In the genomic region with DNA sequence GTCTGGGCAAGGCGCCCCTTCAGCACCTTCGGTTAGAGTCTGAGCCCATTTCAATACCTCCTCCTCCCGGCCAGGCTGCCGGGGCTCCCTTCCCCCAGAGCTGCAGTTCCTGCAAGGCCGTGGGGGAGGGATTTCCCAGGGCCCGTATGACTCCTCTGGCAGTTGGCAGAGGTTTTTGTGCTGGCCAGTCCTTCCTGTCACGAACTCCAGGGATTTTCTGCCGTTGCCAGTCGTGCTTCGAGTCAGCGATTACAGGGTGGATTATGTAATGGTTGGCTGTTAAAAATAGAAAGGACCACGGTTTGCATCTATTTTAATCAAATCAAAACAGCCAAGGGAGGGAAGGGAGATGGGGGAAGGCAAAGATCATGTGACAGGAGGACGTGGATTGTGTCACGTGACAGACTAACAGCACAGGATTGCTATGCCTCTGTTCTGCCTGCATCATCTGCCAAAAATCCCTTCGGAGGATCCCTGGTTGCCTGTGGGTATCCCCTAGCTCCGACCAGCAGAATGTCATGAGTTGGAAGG, we compare ENCODE assay signal across 8 mouse cellular contexts. TPM values are rescaled to one million over a fixed set of nuclear protein-coding genes. Genes with fewer than 3 reads are reported as not detected.
DNase-seq lines count a peak whose midpoint lies in the region; ATAC-seq and TF ChIP-seq lines count a peak whose summit lies in the region.

No protein-coding gene starts in this region.

- WGBS in neural tube, embryonic 13.5 days = 11% methylated on average over 16 of the region's 16 CpGs

- no peaks in the 10 kb centered on the region for H3K9me3 ChIP-seq in MEL (replicated peaks; ENCODE audit: insufficient read depth, low read length)
- H3K9me3 ChIP-seq in neural tube, embryonic 13.5 days = no peaks in the 10 kb centered on the region

- no peaks in the 10 kb centered on the region for H3K79me2 ChIP-seq in MEL (ENCODE audit: control insufficient read depth, insufficient read depth, low read length, poor library complexity)

- peak; percentile 62 for DNase-seq in MEL (ENCODE audit: low read depth, low spot score)
- DNase-seq in cerebellum, adult 9-10 months = peak; percentile 96
- DNase-seq in forelimb bud, embryonic 11.5 days (ENCODE audit: low read depth, low spot score) = peak; percentile 53
- peak; percentile 90 for DNase-seq in heart, postnatal 4 days
- DNase-seq in layer of hippocampus, adult 2 months (ENCODE audit: low spot score in 2 of 2) = peak; percentile 81 to 92
- peak; percentile 85 to 90 for DNase-seq in lung, adult 18-20 months
- peak; percentile 83 for DNase-seq in testis, postnatal 14 days (ENCODE audit: low spot score)

- TF ChIP-seq CTCF in MEL (IDR thresholded peaks at IDR 0.05 in 2 of 3, conservative IDR thresholded peaks at IDR 0.05 in 1 of 3; ENCODE audit: control insufficient read depth in 1 of 3, insufficient read depth in 1 of 3, low read depth in 2 of 3, low read length in 3 of 3, poor library complexity in 1 of 3, severe bottlenecking in 1 of 3) = no peak
- peak; percentile 36; the same call in 1 of the 2 replicates for TF ChIP-seq CTCF in layer of hippocampus, adult 2 months (conservative IDR thresholded peaks at IDR 0.05)

- peaks cover 4 to 15% of the 10 kb centered on the region in 2 experiments; a peak in 3 of 4 replicates for H3K4me1 ChIP-seq in MEL (ENCODE audit: control insufficient read depth in 1 of 2, insufficient read depth in 2 of 2, low read length in 2 of 2)
- H3K4me1 ChIP-seq in neural tube, embryonic 13.5 days (replicated peaks) = peaks cover 21% of the 10 kb centered on the region

- peak overlapping the region; percentile 31; the same call in 1 of the 2 replicates for H3K27ac ChIP-seq in MEL (ENCODE audit: control insufficient read depth, low read depth, low read length)
- peak overlapping the region; percentile 95 for H3K27ac ChIP-seq in layer of hippocampus, adult 2 months
- H3K27ac ChIP-seq in neural tube, embryonic 13.5 days (replicated peaks) = peak overlapping the region; percentile 92

- TF ChIP-seq RAD21 in MEL (IDR thresholded peaks at IDR 0.05; ENCODE audit: low read depth, low read length) = no peak

- H3K4me2 ChIP-seq in neural tube, embryonic 13.5 days = peak overlapping the region; percentile 57

- TF ChIP-seq EP300 in MEL (IDR thresholded peaks at IDR 0.05; ENCODE audit: low read depth in 1 of 2, low read length in 2 of 2) = peak in 1 of 2 experiments; percentile 20; a peak in 1 of 4 replicates

- no peak for TF ChIP-seq POLR2A in MEL (IDR thresholded peaks at IDR 0.05; ENCODE audit: control insufficient read depth in 1 of 2, insufficient read depth in 1 of 2, low read depth in 1 of 2, low read length in 2 of 2, poor library complexity in 1 of 2)

- peak overlapping the region; percentile 61 for H3K9ac ChIP-seq in MEL (ENCODE audit: control insufficient read depth, low read depth, low read length, poor library complexity, severe bottlenecking)
- H3K9ac ChIP-seq in neural tube, embryonic 13.5 days = peak overlapping the region; percentile 70

- no peaks in the 10 kb centered on the region for H3K27me3 ChIP-seq in MEL (ENCODE audit: control insufficient read depth in 1 of 2, insufficient read depth in 2 of 2, low read length in 2 of 2)
- H3K27me3 ChIP-seq in neural tube, embryonic 13.5 days = no peaks in the 10 kb centered on the region

- ATAC-seq in neural tube, embryonic 13.5 days (ENCODE audit: low read depth) = peak; percentile 92

- H3K4me3 ChIP-seq in MEL (ENCODE audit: control insufficient read depth in 1 of 2, insufficient read depth in 1 of 2, low read depth in 2 of 2, low read length in 2 of 2) = peak overlapping the region; percentile 54 to 60
- H3K4me3 ChIP-seq in layer of hippocampus, adult 2 months = peak overlapping the region; percentile 57
- H3K4me3 ChIP-seq in neural tube, embryonic 13.5 days = peak overlapping the region; percentile 31

- H3K36me3 ChIP-seq in MEL (ENCODE audit: control insufficient read depth in 1 of 2, insufficient read depth in 2 of 2, low read length in 2 of 2) = peaks cover 0 to 5% of the 10 kb centered on the region in 2 experiments; a peak in 1 of 4 replicates
- no peaks in the 10 kb centered on the region for H3K36me3 ChIP-seq in neural tube, embryonic 13.5 days

TF ChIP-seq in MEL, 35 proteins besides CTCF, POLR2A, EP300 and RAD21:
- TF ChIP-seq GABPA (IDR thresholded peaks at IDR 0.05; ENCODE audit: low read depth, low read length) = no peak
- peak; percentile 64; the same call in 1 of the 2 replicates for TF ChIP-seq SIN3A (IDR thresholded peaks at IDR 0.05; ENCODE audit: low read length)
- TF ChIP-seq MAX (IDR thresholded peaks at IDR 0.05; ENCODE audit: low read length) = peak; percentile 87
- TF ChIP-seq JUND (IDR thresholded peaks at IDR 0.05; ENCODE audit: low read depth, low read length) = no peak
- 0 out of 2 replicates have a peak, but pooled peaks have one; percentile 32 for TF ChIP-seq MEF2A (IDR thresholded peaks at IDR 0.05; ENCODE audit: extremely low read depth, insufficient replicate concordance, low read depth, low read length, poor library complexity, severe bottlenecking)
- TF ChIP-seq BHLHE40 (IDR thresholded peaks at IDR 0.05; ENCODE audit: borderline replicate concordance, low read depth, low read length) = peak; percentile 70; the same call in 1 of the 2 replicates
- no peak for TF ChIP-seq TCF12 (IDR thresholded peaks at IDR 0.05; ENCODE audit: low read depth, low read length)
- 0 out of 2 replicates have a peak, but pooled peaks have one; percentile 45 for TF ChIP-seq MXI1 (IDR thresholded peaks at IDR 0.05; ENCODE audit: low read depth, low read length)
- TF ChIP-seq USF2 (IDR thresholded peaks at IDR 0.05; ENCODE audit: borderline replicate concordance in 1 of 2, insufficient read depth in 1 of 2, low read depth in 1 of 2, low read length in 2 of 2) = peak; percentile 76 to 94
- TF ChIP-seq USF1 (IDR thresholded peaks at IDR 0.05; ENCODE audit: low read depth, low read length) = peak; percentile 97
- TF ChIP-seq NELFE (IDR thresholded peaks at IDR 0.05; ENCODE audit: low read depth, low read length) = peak; percentile 15; the same call in 1 of the 2 replicates

RNA-seq across cellular contexts. Expression of a gene that starts 42.8 kb away (rescaled TPM):
- total RNA-seq in MEL (2012; rRNA removed) = not detected in 2 replicates
- polyA plus RNA-seq in MEL (2012; ENCODE audit: insufficient read depth in 1 of 2, insufficient read length in 2 of 2, low read depth in 1 of 2, low replicate concordance in 2 of 2, missing spikeins in 1 of 2) = not detected
- under 1 TPM; 0.27 to 0.33 TPM for total RNA-seq in heart, postnatal 4 days (2021)
- total RNA-seq in layer of hippocampus, adult 2 months (2021) = 1 to 10 TPM; 1.2 to 1.9 TPM
- polyA plus RNA-seq in neural tube, embryonic 13.5 days (2015; fragmentation: Nextera tagmentation; extraction: Ambion mirVana) = 0.88 and 1.1 TPM in 2 replicates

RNA-seq across cellular contexts. Expression of a gene that starts 59.0 kb away (rescaled TPM):
- total RNA-seq in MEL (2012; rRNA removed) = 74.2 and 83.5 TPM in 2 replicates
- 100 to 1,000 TPM in 1 of 2 experiments, not detected in 1; 385 TPM for polyA plus RNA-seq in MEL (2012; ENCODE audit: insufficient read depth in 1 of 2, insufficient read length in 2 of 2, low read depth in 1 of 2, low replicate concordance in 2 of 2, missing spikeins in 1 of 2)
- total RNA-seq in heart, postnatal 4 days (2021) = 100 to 1,000 TPM; 227 to 230 TPM
- 100 to 1,000 TPM; 179 to 184 TPM for total RNA-seq in layer of hippocampus, adult 2 months (2021)
- 431 and 435 TPM in 2 replicates for polyA plus RNA-seq in neural tube, embryonic 13.5 days (2015; fragmentation: Nextera tagmentation; extraction: Ambion mirVana)

Comparison
In these comparisons a context has a peak if more than half of its experiments do, and no peak if none do; other contexts are left out.
1. Peak in every context shown above with its lines: DNase-seq, ATAC-seq, H3K4me3 ChIP-seq and H3K27ac ChIP-seq.
2. H3K27ac ChIP-seq: peak in every context shown above with its lines; median percentile 95 in layer of hippocampus, adult 2 months; 92 in neural tube, embryonic 13.5 days; 31 in MEL.